Mouse (Mus musculus) layer of hippocampus, adult 2 months (tissue): ENCODE data around the gene Nat8. TPM values are rescaled to one million over a fixed set of nuclear protein-coding genes. Genes with fewer than 3 reads are reported as not detected.
"Not testable (repeated sequence)": the region's sequence is repeated elsewhere in the genome, so short reads cannot be mapped to it uniquely, and the experiment has no call there.

Source experiments
- DNase-seq, 2 experiments: peaks; one replicate each; pipeline ENCODE4 v3.0.0; 2022; ENCODE audit warnings: low spot score in 2 of 2
- H3K27ac ChIP-seq: fragments of 200-600 bp; 2 replicates; pipeline ENCODE4 v1.8.1; 2022
- H3K4me3 ChIP-seq: fragments of 200-600 bp; 2 replicates; pipeline ENCODE4 v1.8.1; 2022; ENCODE audit warnings: mild to moderate bottlenecking
- CTCF ChIP-seq: fragments of 200-600 bp; conservative IDR thresholded peaks from 2 replicates; pipeline ENCODE4 v1.8.1; 2022; ENCODE audit warnings: antibody characterized with exemption, mild to moderate bottlenecking, moderate library complexity
- microRNA-seq, 2 experiments: library from miRNA; unstranded; fragments of <30 nt; microRNA quantifications; one replicate each; pipeline ENCODE4 v1.2.0; 2021
- total RNA-seq, 2 experiments: library from RNA; stranded (reverse); gene quantifications; 2 replicates each; pipeline ENCODE4 v1.2.3; 2021

Nat8 gene
- total RNA-seq, 2 experiments from 2014 or later = 4.6 TPM

DNA sequence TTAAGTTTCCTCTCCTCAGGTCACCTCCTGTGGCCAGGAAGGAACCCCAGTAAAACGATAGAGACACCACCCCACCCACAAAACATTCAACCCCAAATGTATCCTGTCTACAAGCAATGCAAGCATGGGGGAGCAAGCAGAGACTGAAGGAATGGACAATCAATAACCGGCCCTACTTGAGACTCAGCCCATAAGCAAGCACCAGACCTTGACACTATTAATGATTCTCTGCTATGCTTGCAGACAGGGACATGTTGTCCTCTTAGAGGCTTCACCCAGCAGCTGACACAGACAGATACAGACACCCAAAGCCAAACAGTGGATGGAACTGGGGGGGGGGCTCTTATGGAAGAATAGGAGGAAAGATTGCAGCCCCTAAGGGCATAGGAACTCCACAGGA lies 6.0 kb downstream of the Nat8 start:
- no peak overlapping the region for H3K4me3 ChIP-seq
- no peak for DNase-seq
- no peak overlapping the region for H3K27ac ChIP-seq
- TF ChIP-seq CTCF = no peak

DNA sequence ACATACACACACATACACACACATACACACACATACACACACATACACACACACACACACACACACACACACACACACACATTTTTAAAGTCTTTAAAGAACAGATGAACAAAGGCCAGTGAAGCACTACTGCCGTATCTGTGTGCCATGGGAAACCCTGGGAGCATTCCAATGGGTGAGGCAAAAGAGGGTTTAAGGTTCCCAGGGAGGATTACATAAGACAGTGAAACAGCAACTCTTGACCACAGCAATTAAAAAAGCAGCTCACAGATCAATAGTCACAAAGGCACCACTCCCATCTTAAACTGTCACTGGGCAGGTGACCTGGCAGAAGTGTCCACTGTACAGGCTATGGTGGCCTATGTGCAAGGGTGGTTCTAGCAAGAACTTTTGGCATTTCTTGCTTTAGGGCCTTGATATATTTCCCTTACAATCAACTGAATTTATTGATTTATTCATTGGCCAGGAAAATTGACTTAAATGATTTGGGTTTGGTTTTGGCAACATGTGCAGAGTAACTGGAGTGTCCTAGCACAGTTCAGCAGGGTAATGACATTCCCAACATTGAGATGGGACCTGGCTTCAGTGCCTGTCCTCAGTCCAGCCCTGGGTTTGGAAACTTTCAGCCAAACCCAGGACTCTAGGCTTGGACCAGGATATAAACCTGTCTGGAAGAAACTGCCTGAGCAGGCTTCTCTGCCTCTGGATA lies 8.3 kb downstream of the Nat8 start:
- H3K4me3 ChIP-seq = no peak overlapping the region
- TF ChIP-seq CTCF = no peak
- no peak overlapping the region for H3K27ac ChIP-seq
- DNase-seq = no peak

DNA sequence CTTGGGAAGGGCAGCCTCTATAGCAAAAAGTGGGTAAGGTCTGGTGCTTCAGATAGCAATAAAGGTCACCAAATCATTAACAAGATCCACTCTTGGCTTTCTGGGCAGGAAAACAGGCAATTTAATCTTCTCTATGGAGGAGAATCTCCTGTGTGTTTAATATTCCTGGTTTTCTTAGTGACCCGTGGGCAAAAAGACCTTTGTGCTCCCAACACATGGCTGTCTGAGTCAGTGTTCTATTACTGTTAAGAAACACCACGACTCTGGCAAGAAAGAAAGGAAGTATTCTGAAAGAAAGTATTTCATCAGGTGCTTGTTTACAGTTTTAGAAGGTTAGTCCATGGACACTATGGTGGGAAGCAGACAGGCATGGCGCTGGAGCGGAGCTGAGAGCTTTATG lies 9.6 kb downstream of the Nat8 start:
- no peak overlapping the region for H3K27ac ChIP-seq
- no peak for TF ChIP-seq CTCF
- DNase-seq = no peak
- H3K4me3 ChIP-seq = no peak overlapping the region

DNA sequence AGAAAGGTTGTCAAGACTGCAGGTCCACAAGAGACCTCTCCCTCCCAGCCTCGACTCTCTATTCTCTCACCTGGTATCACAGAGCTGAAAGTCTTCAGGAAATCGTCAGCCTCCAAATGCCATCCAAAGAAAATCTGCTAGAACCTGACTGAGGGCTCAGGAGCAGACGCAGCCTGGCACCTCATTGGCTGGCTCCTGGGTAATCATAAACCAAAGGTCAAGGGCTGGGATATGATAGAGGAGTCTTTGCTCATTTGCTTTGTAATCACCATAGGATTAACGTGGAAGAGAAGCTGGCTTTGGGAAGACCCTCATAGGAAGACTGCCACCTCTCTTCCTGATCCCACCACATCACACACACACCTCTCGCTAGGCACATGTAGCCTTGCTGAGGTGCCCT lies 11.0 kb downstream of the Nat8 start, which contains the start of the genes Nat8f6 and Nat8f5:
TSS of gene Nat8f6 (minus strand) at position 118 of the 400 bp plus-strand sequence.
TSS of gene Nat8f5 (minus strand) at position 136 of the 400 bp plus-strand sequence.
- no peak within 1 kb of the TSS for H3K27ac ChIP-seq
- H3K4me3 ChIP-seq = no peak within 1 kb of the TSS
- DNase-seq = no peak
- no peak for TF ChIP-seq CTCF

DNA sequence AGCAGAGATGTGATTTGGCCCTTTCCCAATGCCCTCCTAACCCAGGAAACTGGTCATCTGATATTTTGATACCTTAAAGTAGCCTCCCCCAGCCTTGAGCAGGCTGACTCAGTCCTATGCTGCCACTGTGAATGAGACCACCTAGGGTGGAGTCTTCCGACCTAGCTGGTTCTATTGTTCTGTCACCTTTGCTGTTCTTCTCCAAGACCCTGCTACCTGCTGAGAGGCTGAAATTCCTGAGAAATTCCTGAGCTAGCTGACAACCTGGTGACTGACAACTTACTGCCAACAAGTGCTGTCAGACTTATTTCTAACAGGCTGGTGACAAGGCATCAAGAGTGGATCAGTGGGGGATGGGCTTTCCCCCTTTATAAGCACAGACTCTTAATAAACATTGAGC lies 13.5 kb downstream of the Nat8 start:
- no peak for TF ChIP-seq CTCF
- Histone ChIP-seq H3K4me3 (no peak overlapping the region), H3K27ac (no peak overlapping the region)
- no peak for DNase-seq

DNA sequence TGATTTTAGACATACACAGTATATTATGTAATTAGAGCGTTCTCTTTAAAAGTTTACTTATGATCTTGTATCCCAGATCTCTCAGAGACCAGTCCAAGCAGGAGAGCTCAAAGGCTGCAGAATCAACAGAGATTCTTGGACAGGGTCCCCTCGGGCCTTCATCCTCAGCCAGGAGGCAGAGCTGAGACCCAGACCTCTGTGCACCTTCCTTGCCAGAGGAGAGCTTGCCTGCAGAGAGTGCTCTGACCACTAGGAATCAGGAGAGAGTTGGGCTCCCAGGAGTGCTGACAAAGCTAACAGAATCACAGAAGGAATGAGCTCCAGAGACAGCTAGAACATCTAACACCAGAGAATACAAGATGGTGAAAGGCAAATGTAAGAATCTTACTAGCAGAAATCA lies 18.5 kb downstream of the Nat8 start:
- no peak for DNase-seq
- no peak overlapping the region for H3K4me3 ChIP-seq
- H3K27ac ChIP-seq = no peak overlapping the region
- TF ChIP-seq CTCF = no peak

DNA sequence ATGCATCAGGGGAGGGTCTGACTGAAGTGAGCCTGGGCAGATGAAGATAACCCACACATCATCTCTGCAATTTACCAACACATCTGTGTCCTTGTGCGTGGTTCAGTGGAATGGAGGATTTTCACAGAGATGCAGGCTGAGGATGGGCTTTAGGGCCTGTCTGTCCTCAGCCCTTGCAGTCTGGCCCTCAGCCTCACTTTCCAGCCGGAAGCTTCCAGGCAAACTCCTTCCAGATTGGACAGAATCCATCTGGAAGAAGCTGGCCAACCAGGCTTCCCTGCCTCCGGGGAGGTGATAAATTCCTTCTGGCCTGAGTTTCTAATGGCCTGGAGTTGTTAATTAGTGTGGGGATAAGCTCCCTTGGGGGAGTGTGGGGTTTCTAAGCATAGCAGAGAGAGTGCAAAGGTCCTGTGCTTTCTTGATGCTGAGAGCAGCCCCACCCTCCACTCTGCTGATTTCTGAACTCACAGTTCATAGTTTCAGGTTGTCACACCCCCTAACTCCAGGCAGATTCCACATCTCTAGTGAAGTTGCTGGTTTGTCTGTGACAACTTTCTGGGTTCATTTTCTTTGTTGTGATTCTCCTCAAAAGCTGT lies 20.8 kb downstream of the Nat8 start:
- H3K4me3 ChIP-seq, DNase-seq: not testable (repeated sequence)

DNA sequence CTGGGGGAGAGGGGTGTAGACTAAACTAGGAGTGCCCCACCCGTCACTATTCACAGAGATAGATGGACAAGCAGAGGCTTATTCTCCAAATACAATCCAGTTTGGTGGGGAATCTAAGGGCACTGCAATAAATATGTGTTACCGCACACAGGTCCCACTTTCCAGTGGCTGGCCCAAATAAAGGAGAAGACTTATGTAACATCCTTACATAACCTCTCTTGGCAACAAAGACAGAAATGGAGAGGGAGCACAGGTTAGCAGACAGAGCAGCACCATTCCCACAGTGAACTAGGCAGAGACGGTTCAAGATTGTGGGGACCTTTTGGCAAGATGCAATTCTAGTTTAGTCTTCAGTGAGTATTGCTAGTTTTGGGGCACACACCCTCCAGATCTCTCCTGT lies 21.4 kb downstream of the Nat8 start:
- not testable (repeated sequence) for H3K4me3 ChIP-seq, H3K27ac ChIP-seq, DNase-seq

More for the DNA sequence above, 20.8 kb downstream of the Nat8 start:
- not testable (repeated sequence) for H3K27ac ChIP-seq

DNA sequence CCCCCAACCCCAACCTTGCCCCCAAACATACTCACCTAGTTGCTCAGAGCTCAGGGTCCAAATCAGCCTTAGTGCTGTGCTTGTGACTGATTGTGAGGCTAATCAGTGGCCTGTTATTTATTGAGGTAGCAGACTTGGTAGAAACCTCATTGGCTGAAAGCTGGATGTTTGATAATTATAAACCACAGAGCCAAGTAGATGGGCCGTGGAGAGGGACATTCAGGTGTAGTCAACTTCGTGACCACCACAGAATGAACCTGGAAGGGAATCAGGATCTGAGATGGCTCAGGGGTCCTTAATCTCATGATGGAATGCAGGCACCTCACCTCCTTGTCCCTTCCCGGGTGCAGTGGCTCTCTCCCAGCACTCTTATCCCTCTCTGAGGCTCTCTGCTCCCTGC lies 22.1 kb downstream of the Nat8 start:
- not testable (repeated sequence) for H3K27ac ChIP-seq, H3K4me3 ChIP-seq, DNase-seq

DNA sequence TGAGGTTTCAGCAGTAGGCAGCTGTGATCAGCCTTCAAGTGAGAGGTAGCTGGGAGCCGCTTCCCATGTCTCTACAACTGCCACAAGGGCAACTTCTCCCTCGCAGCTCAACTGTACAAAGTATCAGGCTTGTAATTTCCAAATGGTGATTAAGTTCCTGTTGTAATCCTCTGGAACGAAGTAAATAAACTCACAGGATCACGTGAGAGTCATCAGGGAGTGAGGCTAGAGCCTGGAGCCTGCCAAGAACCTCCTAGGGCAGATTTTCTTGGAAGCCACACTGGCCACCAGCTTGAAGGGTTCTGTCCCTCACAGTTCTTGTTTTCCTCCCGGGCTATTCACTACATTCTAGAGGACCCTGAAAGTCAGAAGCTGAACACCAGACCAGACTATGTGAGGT lies 28.7 kb downstream of the Nat8 start:
- not testable (repeated sequence) for H3K4me3 ChIP-seq, DNase-seq, H3K27ac ChIP-seq

Small RNA genes within 50 kb of the gene (microRNA-seq; reads per million reads assigned to microRNA genes)
- gene Mir6375 = 0 reads per million in 2 experiments

Other genes with a start within 250 kb of the Nat8 start
- 1 to 10 TPM; 6.5 to 8.2 TPM for gene Alms1, start 244.6 kb downstream of the Nat8 start, total RNA-seq
- gene Nat8f7, start 118.9 kb downstream of the Nat8 start, total RNA-seq = 1 to 10 TPM; 3.7 to 4.8 TPM
- 1 to 10 TPM; 1.2 to 3.0 TPM for gene Nat8f3, start 66.3 kb downstream of the Nat8 start, total RNA-seq
- 1 to 10 TPM in 1 of 2 experiments, under 1 TPM in 1; 0.88 to 1.7 TPM for gene Nat8f6, start 11.1 kb downstream of the Nat8 start, total RNA-seq
- gene Nat8f5, start 11.1 kb downstream of the Nat8 start, total RNA-seq = 1 to 10 TPM; 5.6 to 6.8 TPM
- 1 to 10 TPM; 2.6 to 3.0 TPM for gene Nat8f2, start 37.1 kb upstream of the Nat8 start, total RNA-seq
- 1 to 10 TPM; 7.7 to 7.9 TPM for gene Nat8f4, start 72.8 kb upstream of the Nat8 start, total RNA-seq
- gene Tprkb, start 79.8 kb upstream of the Nat8 start, total RNA-seq = 10 to 100 TPM; 80.4 to 90.2 TPM
- gene Nat8f1, start 83.6 kb upstream of the Nat8 start, total RNA-seq = 10 to 100 TPM; 30.2 to 31.2 TPM
- gene Dusp11, start 129.6 kb upstream of the Nat8 start, total RNA-seq = 10 to 100 TPM; 77.9 to 85.5 TPM
- not detected for gene Figla, start 184.1 kb upstream of the Nat8 start, total RNA-seq
- 100 to 1,000 TPM; 277 to 286 TPM for gene Add2, start 196.6 kb upstream of the Nat8 start, total RNA-seq